Mouse (Mus musculus) cerebellum, adult 2 months (tissue): ENCODE measurements around the gene Cdkn1a.

Source experiments
- CTCF ChIP-seq: fragments of 200-500 bp; IDR thresholded peaks from 2 replicates; pipeline ENCODE4 v1.5.1; 2011; ENCODE audit warnings: low read depth, mild to moderate bottlenecking, control low read depth, low read length, moderate library complexity, borderline replicate concordance; ENCODE audit not compliant: insufficient read depth
- POLR2A ChIP-seq: fragments of 200-500 bp; IDR thresholded peaks from 2 replicates; pipeline ENCODE4 v1.6.1; 2011; ENCODE audit warnings: low read length, control low read depth, borderline replicate concordance; ENCODE audit not compliant: insufficient read depth

- TF ChIP-seq CTCF, result no peak
- no peak for TF ChIP-seq POLR2A
Measured at GRCm38 (mm10) chr17:29143266-29143665, 52.5 kb downstream of the Cdkn1a start.
